Mouse (Mus musculus) limb, embryonic 12.5 days (tissue): ENCODE measurements around the gene Ddx54. TPM values are rescaled to one million over a fixed set of nuclear protein-coding genes. Genes with fewer than 3 reads are reported as not detected.
A peak's percentile ranks its signal among the peaks of the same experiment; 100 is the strongest.

Source experiments
- ATAC-seq: fragments of 200-750 bp; cut with Nextera tagmentation; 2 replicates; pipeline ENCODE4 v1.8.0; 2017; ENCODE audit warnings: low read depth, moderate TSS enrichment; ENCODE audit not compliant: insufficient number of reproducible peaks, insufficient read depth, low FRiP score, low TSS enrichment
- H3K27ac ChIP-seq: fragments of 300-500 bp; sonication (generic); 2 replicates; pipeline ENCODE4 v1.5.1; 2016; ENCODE audit warnings: mild to moderate bottlenecking, moderate library complexity
- H3K27me3 ChIP-seq: fragments of 300-500 bp; sonication (generic); 2 replicates; pipeline ENCODE4 v1.6.1; 2016; ENCODE audit warnings: mild to moderate bottlenecking, moderate library complexity
- H3K36me3 ChIP-seq: fragments of 300-500 bp; sonication (generic); 2 replicates; pipeline ENCODE4 v1.6.1; 2016; ENCODE audit warnings: mild to moderate bottlenecking, moderate library complexity
- H3K4me1 ChIP-seq: fragments of 300-500 bp; sonication (generic); replicated peaks from 2 replicates; pipeline ENCODE4 v1.6.1; 2016
- H3K4me2 ChIP-seq: fragments of 300-500 bp; sonication (generic); 2 replicates; pipeline ENCODE4 v1.6.1; 2016; ENCODE audit warnings: mild to moderate bottlenecking, moderate library complexity
- H3K4me3 ChIP-seq: fragments of 300-500 bp; sonication (generic); replicated peaks from 2 replicates; pipeline ENCODE4 v1.5.1; 2016; ENCODE audit warnings: mild to moderate bottlenecking
- H3K9ac ChIP-seq: fragments of 300-500 bp; sonication (generic); replicated peaks from 2 replicates; pipeline ENCODE4 v1.6.1; 2016; ENCODE audit warnings: mild to moderate bottlenecking, moderate library complexity
- H3K9me3 ChIP-seq: fragments of 300-500 bp; sonication (generic); 2 replicates; pipeline ENCODE4 v1.6.1; 2016; ENCODE audit warnings: mild to moderate bottlenecking, moderate library complexity
- WGBS: fragments of 180-500 bp; shearing (Covaris S2); methylation state at CpG from one replicate; pipeline ENCODE4 v1.1.7; 2016; 5-methylcytosine and 5-hydroxymethylcytosine counted together
- polyA plus RNA-seq: library from polyadenylated mRNA; unstranded; fragments of >200 nt; fragmentation: Nextera tagmentation; extraction: Ambion mirVana; gene quantifications from 2 replicates; pipeline ENCODE4 v1.2.1, GENCODE M21; 2016

The Ddx54 gene
- polyA plus RNA-seq, 1 experiment from 2014 or later: 50.3 TPM

DNA sequence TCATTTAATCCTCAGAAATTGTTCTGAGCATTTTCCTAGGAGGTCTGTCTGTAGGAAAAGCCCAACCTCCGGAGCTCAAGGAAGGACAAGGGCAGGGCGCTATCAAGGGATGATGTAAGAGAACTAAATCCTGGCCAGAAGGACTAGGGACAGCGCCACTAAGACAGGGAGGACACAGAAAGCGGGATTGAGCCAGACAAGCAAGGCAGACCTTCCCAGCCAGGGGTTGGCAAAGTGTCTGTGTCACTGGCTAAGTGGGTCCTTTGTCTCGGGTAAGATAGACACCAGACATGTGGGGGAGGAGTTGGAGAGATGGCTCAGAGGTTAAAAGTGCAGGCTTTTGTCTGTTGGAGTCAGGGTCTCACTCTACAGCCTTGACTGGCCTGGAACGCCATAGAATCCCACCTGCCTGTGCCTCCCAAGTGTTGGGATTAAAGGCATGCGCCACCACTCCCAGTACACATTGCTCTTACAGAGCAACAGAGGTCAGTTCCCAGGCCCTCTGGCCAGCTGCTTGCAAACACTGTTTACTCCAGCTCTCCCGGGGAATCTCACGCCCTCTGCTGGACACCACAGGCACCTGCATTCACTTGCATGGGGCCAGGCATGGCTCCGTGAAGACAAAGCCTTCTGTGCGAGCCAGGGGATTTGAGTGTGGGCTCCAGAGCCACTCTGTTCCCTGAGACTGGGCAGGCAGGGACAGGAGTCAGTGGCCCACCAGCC, 11.4 kb upstream of the Ddx54 start:
- Histone ChIP-seq H3K36me3 (no peaks in the 10 kb centered on the region), H3K4me3 (no peak overlapping the region), H3K9me3 (no peaks in the 10 kb centered on the region), H3K4me2 (no peak overlapping the region), H3K27ac (no peak overlapping the region), H3K4me1 (0 out of 2 replicates have a peak, but pooled peaks cover 5% of the 10 kb centered on the region), H3K27me3 (no peaks in the 10 kb centered on the region), H3K9ac (no peak overlapping the region)
- ATAC-seq: no peak; the same call in 1 of the 2 replicates
- WGBS: 64% methylated on average over 11 of the region's 11 CpGs

DNA sequence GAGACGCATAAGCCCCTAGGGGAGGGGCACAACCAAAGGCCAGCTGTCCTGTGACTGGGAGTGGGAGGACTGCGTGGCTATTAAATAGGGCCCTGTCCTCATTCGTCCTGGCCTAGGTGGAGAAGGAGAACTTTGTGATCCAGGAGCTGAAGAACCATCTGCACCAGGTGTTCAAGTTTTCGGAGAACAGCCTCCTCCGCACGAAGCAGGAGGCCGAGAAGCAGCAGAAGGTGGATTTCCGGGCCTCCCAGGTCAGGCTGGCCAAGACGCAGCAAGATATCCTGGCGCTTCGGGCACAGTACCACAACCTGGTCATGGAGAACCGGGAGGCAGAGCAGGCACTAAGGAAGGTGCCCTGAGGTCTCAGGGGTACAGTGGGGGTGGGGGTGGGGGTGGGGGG, 10.3 kb upstream of the Ddx54 start:
- Histone ChIP-seq H3K9me3 (no peaks in the 10 kb centered on the region), H3K4me2 (no peak overlapping the region), H3K4me3 (no peak overlapping the region), H3K27me3 (no peaks in the 10 kb centered on the region), H3K36me3 (peaks cover 4% of the 10 kb centered on the region; the same call in 1 of the 2 replicates), H3K9ac (no peak overlapping the region), H3K27ac (no peak overlapping the region), H3K4me1 (0 out of 2 replicates have a peak, but pooled peaks cover 5% of the 10 kb centered on the region)
- WGBS: 83% methylated on average over 12 of the region's 12 CpGs
- ATAC-seq: no peak

DNA sequence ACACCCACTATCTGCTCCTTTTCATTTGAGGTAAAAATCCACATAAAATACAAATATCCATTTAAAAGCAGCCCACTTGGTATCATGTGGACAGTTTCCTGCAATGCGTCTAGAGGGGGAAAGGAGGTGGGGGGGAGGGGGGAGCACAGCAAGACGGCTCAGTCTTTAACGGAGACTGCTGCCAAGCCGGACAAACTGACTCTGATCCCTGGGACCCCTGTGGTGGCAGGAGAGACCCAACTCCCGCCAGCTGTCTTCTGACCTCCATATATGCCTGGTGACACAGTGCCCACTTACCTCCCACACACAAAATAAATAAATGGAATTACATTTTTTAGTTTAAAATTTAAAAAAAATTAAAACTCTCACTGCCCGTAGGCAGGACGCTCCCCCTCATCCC, 9.0 kb upstream of the Ddx54 start:
- ATAC-seq: no peak
- no peaks in the 10 kb centered on the region for H3K9me3 ChIP-seq
- no peak overlapping the region for H3K4me3 ChIP-seq
- no peaks in the 10 kb centered on the region for H3K27me3 ChIP-seq
- WGBS: 64% methylated on average over 7 of the region's 7 CpGs
- H3K36me3 ChIP-seq: peaks cover 10% of the 10 kb centered on the region
- H3K4me2 ChIP-seq: no peak overlapping the region
- H3K4me1 ChIP-seq: 0 out of 2 replicates have a peak, but pooled peaks cover 5% of the 10 kb centered on the region
- no peak overlapping the region for H3K27ac ChIP-seq
- H3K9ac ChIP-seq: no peak overlapping the region

DNA sequence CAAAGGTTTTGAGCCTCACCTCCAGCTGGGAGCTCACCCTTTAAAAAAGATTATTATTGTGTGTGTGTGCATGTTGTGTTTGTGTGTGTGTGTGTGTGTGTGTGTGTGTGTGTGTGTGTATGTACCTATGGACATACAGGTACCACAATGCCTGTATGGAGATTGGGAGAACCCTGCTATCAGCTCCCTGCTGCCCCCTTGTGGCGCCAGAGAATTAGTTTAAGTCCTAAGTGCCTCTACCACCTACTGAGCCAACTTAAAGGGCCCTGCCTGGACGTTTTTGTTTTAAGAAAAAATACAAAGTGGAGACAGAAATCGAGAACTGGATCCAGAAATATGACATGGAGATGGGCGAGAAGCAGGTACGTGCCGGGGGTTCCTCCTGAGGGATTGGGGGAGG, 7.7 kb upstream of the Ddx54 start:
- no peak overlapping the region for H3K27ac ChIP-seq
- WGBS: 4% methylated on average over 6 of the region's 6 CpGs

DNA sequence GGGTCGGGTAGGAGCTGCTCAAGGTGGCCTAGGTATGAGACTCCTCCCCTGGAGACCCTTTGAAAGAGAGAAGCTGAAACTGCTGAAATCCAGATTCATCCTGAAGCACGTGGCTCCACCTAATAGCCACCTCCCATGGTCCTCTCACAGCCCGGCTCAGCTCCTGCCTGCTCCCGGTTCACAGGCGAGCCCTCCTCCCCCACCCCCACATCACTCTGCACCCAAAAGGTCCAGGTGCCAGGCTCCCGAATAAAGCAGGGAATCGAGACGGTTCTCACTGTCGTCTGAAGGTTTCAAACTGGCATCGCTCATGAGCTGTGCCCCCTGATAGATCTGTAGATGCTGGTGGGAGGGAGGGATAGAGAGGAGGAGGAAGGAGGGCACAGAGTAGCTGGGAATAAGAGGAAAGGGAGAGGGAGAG, 7.3 kb upstream of the Ddx54 start:
- no peak for ATAC-seq
- Histone ChIP-seq H3K9ac (peak overlapping the region; percentile 40; the same call in 1 of the 2 replicates), H3K27me3 (no peaks in the 10 kb centered on the region), H3K27ac (0 out of 2 replicates have a peak overlapping the region, but pooled peaks have one; percentile 29), H3K9me3 (no peaks in the 10 kb centered on the region), H3K4me3 (peak overlapping the region; percentile 35), H3K4me1 (0 out of 2 replicates have a peak, but pooled peaks cover 5% of the 10 kb centered on the region), H3K36me3 (peaks cover 24% of the 10 kb centered on the region), H3K4me2 (peak overlapping the region; percentile 67)
- under 1% methylated on average over 9 of the region's 10 CpGs for WGBS

More for the DNA sequence above, 7.7 kb upstream of the Ddx54 start:
- H3K4me2 ChIP-seq: peak overlapping the region; percentile 67
- 0 out of 2 replicates have a peak, but pooled peaks cover 5% of the 10 kb centered on the region for H3K4me1 ChIP-seq
- no peak for ATAC-seq
- peak overlapping the region; percentile 35 for H3K4me3 ChIP-seq
- no peaks in the 10 kb centered on the region for H3K9me3 ChIP-seq
- H3K36me3 ChIP-seq: peaks cover 21% of the 10 kb centered on the region
- peak overlapping the region; percentile 40; the same call in 1 of the 2 replicates for H3K9ac ChIP-seq
- H3K27me3 ChIP-seq: no peaks in the 10 kb centered on the region

DNA sequence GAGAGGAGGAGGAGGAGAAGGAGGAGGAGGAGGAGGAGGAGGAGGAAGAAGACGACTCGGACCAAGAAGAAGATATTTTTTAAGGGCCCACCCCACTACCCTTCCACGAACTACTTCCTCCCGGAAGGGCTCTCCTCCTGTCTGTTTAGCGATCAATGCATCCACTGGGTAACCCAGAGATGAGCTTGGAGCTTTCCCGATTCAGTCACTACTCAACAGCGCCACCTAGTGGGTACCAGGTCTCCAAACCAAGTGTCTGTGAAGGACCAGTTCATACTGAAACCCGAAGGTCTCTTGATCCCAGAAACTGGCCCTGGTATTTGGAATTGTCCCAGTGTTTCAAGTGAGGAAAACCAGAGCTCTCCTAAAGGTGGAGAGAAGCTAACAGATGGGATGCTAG, 6.9 kb upstream of the Ddx54 start:
- ATAC-seq: peak; percentile 54; the same call in 1 of the 2 replicates
- H3K9ac ChIP-seq: peak overlapping the region; percentile 40; the same call in 1 of the 2 replicates
- H3K4me1 ChIP-seq: 0 out of 2 replicates have a peak, but pooled peaks cover 5% of the 10 kb centered on the region
- no peak overlapping the region for H3K27ac ChIP-seq
- peak overlapping the region; percentile 67 for H3K4me2 ChIP-seq
- H3K9me3 ChIP-seq: no peaks in the 10 kb centered on the region
- H3K4me3 ChIP-seq: peak overlapping the region; percentile 35
- H3K27me3 ChIP-seq: no peaks in the 10 kb centered on the region
- 1% methylated on average over 7 of the region's 8 CpGs for WGBS
- peaks cover 24% of the 10 kb centered on the region for H3K36me3 ChIP-seq

DNA sequence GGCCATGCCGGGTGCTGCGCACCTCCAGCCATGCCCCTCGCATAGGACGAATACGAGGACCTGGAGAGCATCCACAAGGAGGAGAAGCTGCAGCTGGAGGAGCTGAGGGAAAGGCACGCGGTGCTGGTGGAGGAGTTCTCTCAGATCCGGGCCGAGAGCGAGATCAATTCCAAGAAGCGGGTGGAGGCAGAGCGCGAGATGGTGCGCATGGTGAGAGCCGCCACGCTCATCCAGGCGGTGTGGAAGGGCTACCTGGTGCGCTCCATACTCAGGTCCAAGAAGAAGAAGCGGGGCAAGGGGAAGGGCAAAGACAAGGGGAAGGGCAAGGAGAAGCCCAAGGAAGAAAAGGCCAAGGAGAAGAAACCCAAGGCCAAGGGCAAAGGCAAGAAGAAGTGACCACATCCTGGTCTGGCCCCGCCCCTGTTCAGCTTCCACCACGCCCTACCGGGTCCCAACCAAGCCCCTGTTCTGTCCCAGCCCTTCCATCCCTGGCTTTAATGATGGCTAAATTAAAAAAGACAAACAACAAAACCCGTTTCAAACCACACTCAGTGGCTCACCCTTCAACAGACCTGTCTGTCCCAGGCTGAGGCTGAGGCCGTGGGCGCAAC, 5.8 kb upstream of the Ddx54 start:
- Histone ChIP-seq H3K4me2 (no peak overlapping the region), H3K4me1 (peaks cover 14% of the 10 kb centered on the region), H3K27ac (no peak overlapping the region), H3K36me3 (peaks cover 24% of the 10 kb centered on the region), H3K9ac (no peak overlapping the region), H3K9me3 (no peaks in the 10 kb centered on the region), H3K27me3 (no peaks in the 10 kb centered on the region), H3K4me3 (no peak overlapping the region)
- 64% methylated on average over 25 of the region's 25 CpGs for WGBS
- no peak for ATAC-seq

DNA sequence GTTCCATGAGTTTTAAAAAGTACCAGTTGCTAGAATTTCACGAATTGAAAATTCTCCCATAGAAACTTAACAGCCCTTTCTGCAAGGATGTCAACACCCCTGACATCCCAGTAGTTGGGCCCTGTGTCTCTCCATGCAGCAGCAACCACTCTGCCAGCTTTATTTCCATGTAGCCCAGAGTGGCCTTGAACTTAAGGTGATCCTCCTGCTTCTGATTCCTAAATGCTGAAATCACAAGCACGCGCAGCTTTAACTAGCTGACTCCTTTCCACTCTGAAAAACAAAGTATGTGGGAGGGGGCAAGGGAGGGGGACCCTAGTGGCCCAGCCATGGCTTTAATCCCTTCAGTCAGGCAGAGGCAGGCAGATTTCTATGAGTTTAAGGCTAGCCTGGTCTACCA, 5.2 kb upstream of the Ddx54 start:
- H3K4me2 ChIP-seq: no peak overlapping the region
- no peaks in the 10 kb centered on the region for H3K27me3 ChIP-seq
- H3K36me3 ChIP-seq: peaks cover 24% of the 10 kb centered on the region
- 78% methylated on average over 3 of the region's 3 CpGs for WGBS
- H3K9me3 ChIP-seq: no peaks in the 10 kb centered on the region
- peaks cover 14% of the 10 kb centered on the region for H3K4me1 ChIP-seq
- no peak overlapping the region for H3K9ac ChIP-seq
- H3K4me3 ChIP-seq: no peak overlapping the region
- no peak overlapping the region for H3K27ac ChIP-seq
- no peak for ATAC-seq

DNA sequence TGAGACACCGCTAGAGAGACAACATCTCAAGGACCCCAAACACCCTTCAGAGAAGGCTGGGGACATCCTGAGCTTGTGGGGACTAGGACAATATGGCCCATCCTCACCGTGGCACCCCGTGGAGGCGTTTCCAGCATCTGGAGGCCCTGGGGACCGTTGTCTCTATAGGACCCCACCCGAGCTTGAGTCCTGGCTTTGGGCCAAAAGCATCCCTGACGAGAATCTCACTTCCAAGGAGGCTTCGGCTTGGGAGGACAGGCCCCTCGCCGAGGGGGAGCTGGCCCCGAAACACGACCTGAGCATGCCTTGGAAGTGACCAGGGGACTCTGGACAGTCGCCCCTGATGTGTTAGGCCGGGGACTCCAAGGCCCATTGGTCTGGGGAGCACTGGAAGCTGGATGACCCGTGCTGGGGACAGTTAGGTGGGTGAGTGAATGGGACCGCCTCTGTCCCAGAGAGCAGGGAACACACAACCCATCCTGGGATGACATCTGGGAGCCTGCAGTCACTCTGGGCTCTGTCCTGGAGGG, 3.2 kb upstream of the Ddx54 start:
- H3K4me1 ChIP-seq: peaks cover 20% of the 10 kb centered on the region
- H3K36me3 ChIP-seq: peaks cover 24% of the 10 kb centered on the region
- no peaks in the 10 kb centered on the region for H3K27me3 ChIP-seq
- H3K4me3 ChIP-seq: no peak overlapping the region
- H3K27ac ChIP-seq: no peak overlapping the region
- no peak overlapping the region for H3K9ac ChIP-seq
- H3K9me3 ChIP-seq: no peaks in the 10 kb centered on the region
- 86% methylated on average over 16 of the region's 16 CpGs for WGBS
- ATAC-seq: no peak
- H3K4me2 ChIP-seq: no peak overlapping the region

DNA sequence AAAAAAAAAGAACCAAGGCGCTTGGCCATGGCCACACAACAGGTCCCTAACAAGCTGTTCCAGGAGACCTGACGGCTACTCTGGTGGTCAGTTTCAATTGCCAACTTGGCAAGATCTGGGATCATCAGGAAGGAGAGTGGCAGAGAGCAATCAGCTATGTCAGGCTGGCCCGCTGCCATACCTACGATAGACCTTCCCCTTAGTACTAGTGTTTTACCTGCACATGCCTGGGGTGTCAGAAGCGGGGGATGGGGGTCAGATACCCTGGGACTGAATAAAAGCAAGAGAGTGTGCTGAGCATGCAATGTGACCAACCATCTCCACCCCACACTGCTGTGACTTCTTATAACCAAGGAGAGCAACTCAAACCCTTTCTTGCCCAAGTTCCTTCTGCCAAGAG, 1.6 kb upstream of the Ddx54 start:
- H3K9ac ChIP-seq: peak overlapping the region; percentile 58
- no peak overlapping the region for H3K4me3 ChIP-seq
- H3K36me3 ChIP-seq: peaks cover 37% of the 10 kb centered on the region
- peak overlapping the region; percentile 79 for H3K4me2 ChIP-seq
- no peak overlapping the region for H3K27ac ChIP-seq
- no peaks in the 10 kb centered on the region for H3K27me3 ChIP-seq
- peaks cover 16% of the 10 kb centered on the region for H3K4me1 ChIP-seq
- H3K9me3 ChIP-seq: peaks cover 5% of the 10 kb centered on the region; the same call in 1 of the 2 replicates
- WGBS: 93% methylated on average over 5 of the region's 5 CpGs
- no peak for ATAC-seq

DNA sequence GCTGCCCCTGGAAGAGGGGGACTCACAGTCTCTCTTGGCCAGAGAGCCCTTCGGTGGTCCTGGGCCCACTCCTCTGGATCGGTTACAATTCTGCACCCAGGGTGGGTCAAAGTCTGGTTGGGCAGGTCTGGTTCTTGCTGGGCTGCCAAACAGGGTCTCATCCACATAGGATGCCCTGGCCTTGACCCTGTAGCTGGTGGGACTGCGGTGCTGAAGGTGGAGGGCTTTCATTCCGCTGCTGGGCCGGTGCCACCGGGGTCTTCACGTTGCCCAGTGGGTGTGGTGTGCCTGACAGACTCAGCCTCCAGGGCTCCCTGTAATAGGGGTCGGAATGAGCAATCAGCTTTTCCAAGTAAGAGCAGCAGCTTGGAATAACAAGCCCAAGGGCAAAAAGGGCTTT, 1.1 kb upstream of the Ddx54 start:
- Histone ChIP-seq H3K4me1 (peaks cover 16% of the 10 kb centered on the region), H3K27me3 (no peaks in the 10 kb centered on the region), H3K27ac (no peak overlapping the region), H3K4me3 (peak overlapping the region; percentile 60), H3K9ac (peak overlapping the region; percentile 58), H3K4me2 (peak overlapping the region; percentile 79), H3K9me3 (peaks cover 8% of the 10 kb centered on the region; the same call in 1 of the 2 replicates), H3K36me3 (peaks cover 40% of the 10 kb centered on the region)
- 60% methylated on average over 8 of the region's 8 CpGs for WGBS
- ATAC-seq: no peak
